Mouse (Mus musculus): Measurements from ENCODE around the gene Lrrc74a.
A peak's percentile ranks its signal among the peaks of the same experiment; 100 is the strongest.

Lrrc74a gene

GRCm38 (mm10) chr12:86719961-86720639, 14.1 kb upstream of the Lrrc74a start:
- DNase-seq (ENCODE audit: low spot score) = no peak

GRCm38 (mm10) chr12:86721453-86721852, 12.7 kb upstream of the Lrrc74a start:
- DNase-seq (ENCODE audit: low spot score) = peak; percentile 64

GRCm38 (mm10) chr12:86724300-86724699, 9.9 kb upstream of the Lrrc74a start:
- DNase-seq (ENCODE audit: low spot score) = no peak

- no peak for DNase-seq (ENCODE audit: low spot score)
These were observed 8.5 kb upstream of the Lrrc74a start for GRCm38 (mm10) chr12:86725706-86726105.

- peak; percentile 90 for DNase-seq (ENCODE audit: low spot score)
These were observed 8.0 kb upstream of the Lrrc74a start, which contains the start of gene Angel1 for GRCm38 (mm10) chr12:86726120-86726640. Gene Angel1 (minus strand): TSS chr12:86726460.

- DNase-seq (ENCODE audit: low spot score) = no peak
These were observed 26.9 kb downstream of the Lrrc74a start for GRCm38 (mm10) chr12:86761036-86761435.

GRCm38 (mm10) chr12:86764060-86764459, 29.9 kb downstream of the Lrrc74a start:
- DNase-seq (ENCODE audit: low spot score) = no peak

GRCm38 (mm10) chr12:86766467-86766866, 32.3 kb downstream of the Lrrc74a start:
- no peak for DNase-seq (ENCODE audit: low spot score)

GRCm38 (mm10) chr12:86767868-86768631, 33.9 kb downstream of the Lrrc74a start:
- DNase-seq (ENCODE audit: low spot score) = peak; percentile 82

GRCm38 (mm10) chr12:86768986-86769580, 34.9 kb downstream of the Lrrc74a start:
- DNase-seq (ENCODE audit: low spot score) = peak; percentile 91

GRCm38 (mm10) chr12:86769819-86770218, 35.6 kb downstream of the Lrrc74a start:
- no peak for DNase-seq (ENCODE audit: low spot score)

- DNase-seq (ENCODE audit: low spot score) = peak; percentile 98
These were observed 36.1 kb downstream of the Lrrc74a start for GRCm38 (mm10) chr12:86770261-86770670.

- no peak for DNase-seq (ENCODE audit: low spot score)
These were observed 36.8 kb downstream of the Lrrc74a start for GRCm38 (mm10) chr12:86770927-86771326.

- DNase-seq (ENCODE audit: low spot score) = peak; percentile 95
These were observed 37.8 kb downstream of the Lrrc74a start for GRCm38 (mm10) chr12:86771823-86772427.

GRCm38 (mm10) chr12:86772551-86772950, 38.4 kb downstream of the Lrrc74a start:
- no peak for DNase-seq (ENCODE audit: low spot score)

GRCm38 (mm10) chr12:86775561-86776280, 41.6 kb downstream of the Lrrc74a start:
- DNase-seq (ENCODE audit: low spot score) = peak; percentile 79

- DNase-seq (ENCODE audit: low spot score) = no peak
These were observed 42.2 kb downstream of the Lrrc74a start for GRCm38 (mm10) chr12:86776341-86776860.

- no peak for DNase-seq (ENCODE audit: low spot score)
These were observed 44.4 kb downstream of the Lrrc74a start for GRCm38 (mm10) chr12:86778531-86778930.

GRCm38 (mm10) chr12:86779206-86779989, 45.2 kb downstream of the Lrrc74a start:
- peak; percentile 76 for DNase-seq (ENCODE audit: low spot score)

GRCm38 (mm10) chr12:86781654-86782202, 47.6 kb downstream of the Lrrc74a start:
- DNase-seq (ENCODE audit: low spot score) = no peak
